Mouse (Mus musculus): ENCODE results near the gene Zfp2. TPM values are rescaled to one million over a fixed set of nuclear protein-coding genes. Genes with fewer than 3 reads are reported as not detected.

The Zfp2 gene
- polyA plus RNA-seq (2014; fragmentation: Illumina TruSeq; extraction: RNeasy Lipid Tissue Mini Kit (QIAGEN cat#74804); ENCODE audit: low read depth, low replicate concordance) = 5.7 TPM

GRCm38 (mm10) chr11:50915671-50916320 is at the start of gene Zfp2:
Gene Zfp2 (minus strand): TSS chr11:50916165.

DNA sequence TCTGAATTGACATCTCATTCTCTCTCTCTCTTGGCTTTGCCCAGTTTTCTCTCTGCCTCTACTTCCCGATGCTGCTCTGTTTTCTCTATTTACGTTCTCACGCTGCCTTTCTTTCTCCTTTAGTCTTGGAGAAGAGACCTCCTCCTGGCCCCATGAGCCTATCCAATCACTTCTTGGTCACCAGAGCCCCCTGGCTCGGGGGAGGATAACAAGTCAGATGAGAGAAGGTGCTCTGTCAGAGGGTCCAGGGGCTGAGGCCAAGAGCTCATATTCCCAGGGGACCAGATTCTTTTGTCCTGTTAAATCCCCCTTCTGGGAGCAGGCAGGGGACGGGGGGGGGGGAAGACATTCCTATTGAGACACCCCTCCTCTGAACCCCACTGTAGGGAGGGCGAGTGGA is 37.7 kb upstream of the Zfp2 start, which contains the start of gene Prop1:
TSS of gene Prop1 (minus strand) at position 101 of the 400 bp plus-strand sequence.

DNA sequence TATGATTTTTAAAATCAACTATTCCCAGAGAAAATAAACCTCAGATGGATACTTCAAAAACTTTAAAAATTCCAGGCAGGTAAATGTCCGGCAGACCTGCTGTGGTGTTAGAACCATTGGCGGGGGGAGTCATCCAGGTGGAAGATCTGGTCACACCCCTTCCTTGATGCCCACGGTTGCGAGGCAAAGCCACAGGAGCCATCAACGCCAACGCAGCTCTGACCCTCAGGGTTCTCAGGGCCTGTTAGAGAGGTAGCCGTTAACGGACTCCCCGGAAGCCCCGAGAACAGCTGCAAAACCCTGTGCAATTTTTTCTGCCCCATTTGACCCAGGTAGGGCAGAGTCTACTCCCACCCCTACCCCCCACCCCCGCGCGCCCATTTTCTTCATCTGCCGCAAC is 27.5 kb upstream of the Zfp2 start, which contains the start of gene 4933414I15Rik:
TSS of gene 4933414I15Rik (minus strand) at position 260 of the 400 bp plus-strand sequence.

GRCm38 (mm10) chr11:50931451-50931866 is 15.5 kb upstream of the Zfp2 start, which contains the start of gene Zfp354b:
Gene Zfp354b (minus strand): TSS chr11:50931633.

DNA sequence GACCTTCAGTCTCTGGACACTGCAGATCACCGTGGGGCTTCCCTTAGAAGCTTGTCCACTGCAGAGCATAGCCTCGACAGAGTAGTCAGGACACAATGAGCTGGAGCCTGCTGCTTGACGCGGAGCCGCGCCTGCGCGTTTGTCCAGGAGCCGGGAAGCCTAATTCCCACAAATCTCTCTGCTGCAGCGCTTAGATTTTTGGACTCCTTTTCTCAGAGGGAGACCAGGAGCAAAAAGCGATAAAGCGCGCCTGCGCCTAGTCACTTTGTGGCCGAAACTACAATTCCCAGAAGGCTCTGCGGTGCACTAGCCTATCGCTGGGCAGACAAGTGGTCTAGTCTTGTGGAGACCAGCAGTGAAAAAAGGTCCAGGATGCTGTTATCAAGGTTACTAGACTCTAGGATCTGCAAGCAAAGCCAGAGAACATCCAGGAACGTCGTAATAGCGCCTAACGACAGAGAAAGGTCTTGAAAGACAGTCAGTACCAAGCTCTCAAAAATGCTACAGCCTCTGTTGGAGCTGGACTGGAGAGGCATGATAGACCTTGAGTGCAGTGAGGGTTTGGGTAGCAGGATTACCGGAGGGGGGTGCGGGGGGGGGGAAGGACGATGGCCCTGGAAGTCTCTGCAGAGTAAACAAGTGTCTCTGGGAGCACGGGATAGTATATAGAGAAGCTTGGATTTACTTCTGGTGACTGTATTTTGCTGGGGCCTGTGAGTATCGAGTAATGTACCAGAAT is 28.4 kb downstream of the Zfp2 start, which contains the start of gene Zfp454:
TSS of gene Zfp454 (minus strand) at position 262 of the 739 bp plus-strand sequence.

GRCm38 (mm10) chr11:50850177-50850735 is 65.7 kb downstream of the Zfp2 start, which contains the start of gene Grm6:
Gene Grm6 (plus strand): TSS chr11:50850685.

Other genes with a start within 250 kb of the Zfp2 start
- gene Zfp354c, start 88.4 kb downstream of the Zfp2 start, polyA plus RNA-seq (2014; fragmentation: Illumina TruSeq; extraction: RNeasy Lipid Tissue Mini Kit (QIAGEN cat#74804); ENCODE audit: low read depth, low replicate concordance) = 1.9 TPM
- 2.0 TPM for gene Zfp879, start 74.6 kb downstream of the Zfp2 start, polyA plus RNA-seq (2014; fragmentation: Illumina TruSeq; extraction: RNeasy Lipid Tissue Mini Kit (QIAGEN cat#74804); ENCODE audit: low read depth, low replicate concordance)
- not detected for gene Grm6, start 65.5 kb downstream of the Zfp2 start, polyA plus RNA-seq (2014; fragmentation: Illumina TruSeq; extraction: RNeasy Lipid Tissue Mini Kit (QIAGEN cat#74804); ENCODE audit: low read depth, low replicate concordance)
- gene Zfp454, start 28.5 kb downstream of the Zfp2 start, polyA plus RNA-seq (2014; fragmentation: Illumina TruSeq; extraction: RNeasy Lipid Tissue Mini Kit (QIAGEN cat#74804); ENCODE audit: low read depth, low replicate concordance) = 1.2 TPM
- gene Zfp354b, start 15.5 kb upstream of the Zfp2 start, polyA plus RNA-seq (2014; fragmentation: Illumina TruSeq; extraction: RNeasy Lipid Tissue Mini Kit (QIAGEN cat#74804); ENCODE audit: low read depth, low replicate concordance) = 2.4 TPM
- not detected for gene 4933414I15Rik, start 27.6 kb upstream of the Zfp2 start, polyA plus RNA-seq (2014; fragmentation: Illumina TruSeq; extraction: RNeasy Lipid Tissue Mini Kit (QIAGEN cat#74804); ENCODE audit: low read depth, low replicate concordance)
- not detected for gene Prop1, start 37.6 kb upstream of the Zfp2 start, polyA plus RNA-seq (2014; fragmentation: Illumina TruSeq; extraction: RNeasy Lipid Tissue Mini Kit (QIAGEN cat#74804); ENCODE audit: low read depth, low replicate concordance)
- not detected for gene Olfr1378, start 50.4 kb upstream of the Zfp2 start, polyA plus RNA-seq (2014; fragmentation: Illumina TruSeq; extraction: RNeasy Lipid Tissue Mini Kit (QIAGEN cat#74804); ENCODE audit: low read depth, low replicate concordance)
- gene Olfr1377, start 65.8 kb upstream of the Zfp2 start, polyA plus RNA-seq (2014; fragmentation: Illumina TruSeq; extraction: RNeasy Lipid Tissue Mini Kit (QIAGEN cat#74804); ENCODE audit: low read depth, low replicate concordance) = not detected
- not detected for gene Olfr51, start 87.4 kb upstream of the Zfp2 start, polyA plus RNA-seq (2014; fragmentation: Illumina TruSeq; extraction: RNeasy Lipid Tissue Mini Kit (QIAGEN cat#74804); ENCODE audit: low read depth, low replicate concordance)
- gene Olfr54, start 98.1 kb upstream of the Zfp2 start, polyA plus RNA-seq (2014; fragmentation: Illumina TruSeq; extraction: RNeasy Lipid Tissue Mini Kit (QIAGEN cat#74804); ENCODE audit: low read depth, low replicate concordance) = not detected
- not detected for gene Olfr1375, start 131.9 kb upstream of the Zfp2 start, polyA plus RNA-seq (2014; fragmentation: Illumina TruSeq; extraction: RNeasy Lipid Tissue Mini Kit (QIAGEN cat#74804); ENCODE audit: low read depth, low replicate concordance)
- gene Zfp354a, start 143.1 kb upstream of the Zfp2 start, polyA plus RNA-seq (2014; fragmentation: Illumina TruSeq; extraction: RNeasy Lipid Tissue Mini Kit (QIAGEN cat#74804); ENCODE audit: low read depth, low replicate concordance) = 2.5 TPM

Measured in heart, adult 10 weeks (tissue).